Mouse (Mus musculus) ES-E14 (cell line): ENCODE measurements around the gene Prokr1. TPM values are rescaled to one million over a fixed set of nuclear protein-coding genes. Genes with fewer than 3 reads are reported as not detected.

Experiments used
- DNase-seq: peaks from one replicate; pipeline ENCODE4 v3.0.0-alpha.2; 2013; ENCODE audit warnings: low read depth, low spot score
- H3K27ac ChIP-seq: 2 replicates; pipeline ENCODE4 v1.5.1; 2012; ENCODE audit warnings: low read depth, mild to moderate bottlenecking, low read length, moderate library complexity, mixed read lengths; ENCODE audit not compliant: poor library complexity, insufficient read depth, severe bottlenecking
- H3K36me3 ChIP-seq: 2 replicates; pipeline ENCODE4 v1.6.1; 2012; ENCODE audit warnings: mild to moderate bottlenecking, low read length, moderate library complexity, mixed read lengths; ENCODE audit not compliant: control insufficient read depth, poor library complexity, insufficient read depth, severe bottlenecking
- H3K4me1 ChIP-seq, 2 experiments: fragments of 150-350 bp in 1 of 2; sonication (generic) in 1 of 2; 2 replicates each; pipeline ENCODE4 v1.6.1; 2012; ENCODE audit warnings: low read length in 2 of 2, mild to moderate bottlenecking in 1 of 2, mixed read lengths in 1 of 2; ENCODE audit not compliant: control insufficient read depth in 2 of 2, insufficient read depth in 2 of 2, poor library complexity in 1 of 2
- H3K4me3 ChIP-seq, 2 experiments: fragments of 150-350 bp in 1 of 2; sonication (generic) in 1 of 2; 2 replicates each; pipeline ENCODE4 v1.5.1; 2012; ENCODE audit warnings: low read length in 2 of 2, low read depth in 1 of 2, mild to moderate bottlenecking in 1 of 2, mixed read lengths in 1 of 2; ENCODE audit not compliant: insufficient read depth in 1 of 2, poor library complexity in 1 of 2, severe bottlenecking in 1 of 2
- H3K9ac ChIP-seq: 2 replicates; pipeline ENCODE4 v1.6.1; 2012; ENCODE audit warnings: low read depth, mild to moderate bottlenecking, low read length, mixed read lengths; ENCODE audit not compliant: poor library complexity, insufficient read depth, severe bottlenecking
- H3K9me3 ChIP-seq: fragments of 150-350 bp; sonication (generic); 2 replicates; pipeline ENCODE4 v1.6.1; 2012; ENCODE audit warnings: low read depth, mild to moderate bottlenecking, low read length; ENCODE audit not compliant: control insufficient read depth, insufficient read depth
- CHD2 ChIP-seq: IDR thresholded peaks from 2 replicates; pipeline ENCODE4 v1.6.1; 2014; ENCODE audit warnings: mild to moderate bottlenecking, low read depth, low read length, inconsistent platforms
- HCFC1 ChIP-seq: IDR thresholded peaks from 2 replicates; pipeline ENCODE4 v1.6.1; 2012; ENCODE audit warnings: low read length, inconsistent platforms, borderline replicate concordance; ENCODE audit not compliant: insufficient read depth
- MAFK ChIP-seq: IDR thresholded peaks from 2 replicates; pipeline ENCODE4 v1.6.1; 2014; ENCODE audit warnings: mild to moderate bottlenecking, low read depth, low read length, inconsistent platforms; ENCODE audit not compliant: insufficient read depth
- ZC3H11A ChIP-seq: IDR thresholded peaks from 2 replicates; pipeline ENCODE4 v1.6.1; 2012; ENCODE audit warnings: low read depth, mild to moderate bottlenecking, inconsistent platforms, low read length, borderline replicate concordance
- ZNF384 ChIP-seq: IDR thresholded peaks from 2 replicates; pipeline ENCODE4 v1.6.1; 2012; ENCODE audit warnings: low read depth, low read length, inconsistent platforms
- in situ Hi-C, 2 experiments: fragments of 600-800 bp; cut with MboI; formaldehyde crosslinking; loops; one replicate each; pipeline ENCODE4 v1.15.1; 2025; ENCODE audit warnings: low sequenced_read_pairs in 2 of 2, inconsistent platforms in 1 of 2; ENCODE audit not compliant: unreplicated experiment in 2 of 2
- total RNA-seq: library from RNA; depleted of rRNA; stranded (reverse); fragments of 300-350 nt; gene quantifications from 2 replicates; pipeline ENCODE4 v1.2.3, GENCODE M21; 2012; rRNA removed

The Prokr1 gene
- total RNA-seq, 1 experiment = 0.36 TPM

- TF ChIP-seq CHD2 (no peak), ZNF384 (no peak), MAFK (no peak), ZC3H11A (no peak), HCFC1 (no peak)
- H3K9ac ChIP-seq = no peak within 1 kb of the TSS
- no peaks in the 10 kb centered on the region for H3K4me1 ChIP-seq
- in situ Hi-C loops = no loop called here
- no peaks in the 10 kb centered on the region for H3K36me3 ChIP-seq
- no peak within 1 kb of the TSS for H3K4me3 ChIP-seq
- DNase-seq = no peak
- H3K27ac ChIP-seq = no peak within 1 kb of the TSS
- H3K9me3 ChIP-seq = no peaks in the 10 kb centered on the region
These were observed 57.4 kb downstream of the Prokr1 start, which contains the start of gene Arhgap25 for GRCm38 (mm10) chr6:87532953-87533710. Gene Arhgap25 (minus strand): TSS chr6:87533259.

- Histone ChIP-seq H3K27ac (no peak overlapping the region), H3K4me1 (no peaks in the 10 kb centered on the region), H3K9ac (no peak overlapping the region), H3K9me3 (no peaks in the 10 kb centered on the region), H3K36me3 (no peaks in the 10 kb centered on the region), H3K4me3 (no peak overlapping the region)
- TF ChIP-seq MAFK (no peak), ZNF384 (no peak), HCFC1 (no peak), CHD2 (no peak), ZC3H11A (no peak)
- in situ Hi-C loops = no loop called here
- no peak for DNase-seq
These were observed 59.0 kb downstream of the Prokr1 start for GRCm38 (mm10) chr6:87531456-87532015.

- H3K9me3 ChIP-seq = no peaks in the 10 kb centered on the region
- H3K36me3 ChIP-seq = no peaks in the 10 kb centered on the region
- no peak for DNase-seq
- in situ Hi-C loops = no loop called here
- no peak for TF ChIP-seq CHD2
- no peak for TF ChIP-seq ZNF384
- no peak for TF ChIP-seq ZC3H11A
- no peak for TF ChIP-seq MAFK
- TF ChIP-seq HCFC1 = no peak
- H3K27ac ChIP-seq = no peak overlapping the region
- no peaks in the 10 kb centered on the region for H3K4me1 ChIP-seq
- no peak overlapping the region for H3K9ac ChIP-seq
- no peak overlapping the region for H3K4me3 ChIP-seq
These were observed 60.2 kb downstream of the Prokr1 start for GRCm38 (mm10) chr6:87530386-87530785.

Other genes with a start within 250 kb of the Prokr1 start
- gene Gkn1, start 239.8 kb downstream of the Prokr1 start, total RNA-seq = not detected in 2 replicates
- gene Gkn2, start 217.4 kb downstream of the Prokr1 start, total RNA-seq = not detected in 2 replicates
- gene Gkn3, start 201.8 kb downstream of the Prokr1 start, total RNA-seq = not detected in 2 replicates
- gene Bmp10, start 161.7 kb downstream of the Prokr1 start, total RNA-seq = not detected in 2 replicates
- gene Arhgap25, start 57.5 kb downstream of the Prokr1 start, total RNA-seq = 0.11 and 0.13 TPM in 2 replicates
- 9.1 and 10.4 TPM in 2 replicates for gene Aplf, start 81.5 kb upstream of the Prokr1 start, total RNA-seq
- not detected in 2 replicates for gene Efcc1, start 140.1 kb upstream of the Prokr1 start, total RNA-seq
- gene Gp9, start 187.3 kb upstream of the Prokr1 start, total RNA-seq = not detected in 2 replicates
- gene Rab43, start 221.4 kb upstream of the Prokr1 start, total RNA-seq = 1.6 and 2.0 TPM in 2 replicates
- gene Gm45140, start 245.1 kb upstream of the Prokr1 start, total RNA-seq = 2.6 and 5.7 TPM in 2 replicates
- gene Isy1, start 248.1 kb upstream of the Prokr1 start, total RNA-seq = 34.6 and 48.8 TPM in 2 replicates